Mouse (Mus musculus) myocyte (in vitro differentiated cells): ENCODE results near the gene Ubxn1.

Source experiments
- E2F4 ChIP-seq: IDR thresholded peaks from one replicate; pipeline ENCODE4 v1.6.1; 2011; ENCODE audit warnings: mild to moderate bottlenecking, control low read depth, moderate library complexity; ENCODE audit not compliant: insufficient read depth
- MAX ChIP-seq: IDR thresholded peaks from one replicate; pipeline ENCODE4 v1.6.1; 2011; ENCODE audit warnings: low read depth, mild to moderate bottlenecking, control low read depth
- POLR2A ChIP-seq: IDR thresholded peaks from one replicate; pipeline ENCODE4 v1.6.1; 2011; ENCODE audit warnings: low read depth, mild to moderate bottlenecking, control low read depth, moderate library complexity; ENCODE audit not compliant: insufficient read length
- POLR2AphosphoS2 ChIP-seq: IDR thresholded peaks from one replicate; pipeline ENCODE4 v1.6.1; 2011; ENCODE audit warnings: low read depth, control low read depth; ENCODE audit not compliant: insufficient read length
- SRF ChIP-seq: IDR thresholded peaks from one replicate; pipeline ENCODE4 v1.6.1; 2011; ENCODE audit warnings: low read depth; ENCODE audit not compliant: control insufficient read depth, insufficient read length
- TCF3 ChIP-seq: IDR thresholded peaks from one replicate; pipeline ENCODE4 v1.6.1; 2011; ENCODE audit warnings: low read depth, control low read depth; ENCODE audit not compliant: insufficient read length

GRCm38 (mm10) chr19:8859018-8859417 is 12.3 kb upstream of the Ubxn1 start:
- TF ChIP-seq POLR2A (no peak), TCF3 (no peak), POLR2AphosphoS2 (no peak), SRF (no peak), E2F4 (no peak), MAX (no peak)
